Mouse (Mus musculus) T-helper 17 cell (primary cell): ENCODE measurements around the gene Ano10.

Source experiments
- in situ Hi-C, 2 experiments: fragments of 300-600 bp; cut with MboI, MseI; formaldehyde crosslinking; loops; 1 replicate in 1 of 2; 2 replicates in 1 of 2; pipeline ENCODE4 v1.15.1; 2025; ENCODE audit warnings: high pct_unique_total_duplicates in 2 of 2

Ano10 gene

DNA sequence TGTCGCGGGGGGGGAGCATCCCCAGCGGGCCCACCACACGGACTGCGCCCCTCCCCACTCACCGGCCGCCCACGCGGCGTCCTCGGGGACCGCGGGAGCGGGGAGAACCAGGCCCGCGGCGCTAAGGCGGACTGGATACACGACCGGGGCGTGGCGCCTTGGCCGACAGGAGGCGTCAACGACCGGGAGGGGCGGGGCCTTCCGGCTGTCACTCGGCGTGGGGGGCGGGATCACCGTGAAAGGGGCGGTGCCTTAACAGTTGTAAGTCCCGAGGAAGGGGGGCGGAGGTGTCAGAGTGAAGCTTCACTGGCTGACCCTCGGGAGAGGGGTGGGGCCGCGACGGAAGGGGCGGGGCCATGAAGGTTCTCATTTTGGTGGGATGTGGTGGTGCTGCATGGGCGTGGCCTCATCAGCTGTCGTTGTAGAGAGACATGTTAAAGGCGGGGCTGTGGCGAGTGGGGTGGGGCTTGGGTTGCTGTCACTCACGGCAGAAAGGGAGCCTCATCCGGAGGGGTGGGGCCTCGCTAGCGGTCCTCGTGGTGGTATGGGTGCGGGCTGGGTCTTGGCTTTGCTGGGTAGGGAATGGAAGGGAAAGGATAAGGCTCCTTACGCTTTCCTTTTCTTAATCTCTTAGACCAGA lies at the start of gene Ano10:
Ano10 (minus strand) TSS at position 182 of the 640 bp plus-strand sequence.
- in situ Hi-C loops: no loop called here

DNA sequence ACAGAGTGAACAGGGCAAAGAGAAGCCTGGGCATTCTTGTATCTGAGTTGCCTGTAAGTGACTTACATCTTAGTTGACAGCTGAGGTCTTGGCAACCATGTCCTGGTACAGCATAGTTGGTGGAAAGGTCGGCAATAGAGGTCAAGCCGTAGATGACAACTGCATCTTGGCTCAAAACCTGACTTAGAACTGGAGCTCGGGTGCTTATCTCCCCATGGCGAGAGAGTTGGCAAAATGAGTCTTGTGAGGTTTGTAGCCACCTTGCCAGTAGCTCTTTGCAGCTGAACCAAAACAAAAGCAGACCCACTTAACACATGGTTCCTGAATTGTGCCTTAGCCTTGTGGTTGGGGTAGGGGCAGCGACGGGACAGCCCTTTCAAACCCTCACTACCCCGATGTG lies 49.2 kb upstream of the Ano10 start:
- in situ Hi-C loops: no loop called here

DNA sequence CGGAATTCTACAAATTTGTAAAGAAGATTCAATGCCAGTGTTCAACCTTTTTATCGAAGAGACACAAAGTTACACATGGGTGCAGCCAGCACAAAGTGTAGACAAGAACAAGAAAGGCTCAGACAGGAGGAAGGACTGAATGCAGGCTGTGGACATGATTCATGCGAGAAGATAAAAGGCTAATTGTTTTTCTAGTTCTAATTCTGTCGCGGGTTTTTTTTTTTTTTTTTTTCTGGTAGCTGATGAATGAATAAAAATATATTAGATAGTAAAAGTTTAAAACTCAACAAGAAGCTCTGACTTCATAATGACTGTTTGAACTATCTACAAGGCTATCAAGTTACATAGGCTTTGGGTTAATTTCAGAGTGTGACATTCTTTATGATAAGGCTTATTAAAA lies 45.7 kb upstream of the Ano10 start:
- in situ Hi-C loops: no loop called here

DNA sequence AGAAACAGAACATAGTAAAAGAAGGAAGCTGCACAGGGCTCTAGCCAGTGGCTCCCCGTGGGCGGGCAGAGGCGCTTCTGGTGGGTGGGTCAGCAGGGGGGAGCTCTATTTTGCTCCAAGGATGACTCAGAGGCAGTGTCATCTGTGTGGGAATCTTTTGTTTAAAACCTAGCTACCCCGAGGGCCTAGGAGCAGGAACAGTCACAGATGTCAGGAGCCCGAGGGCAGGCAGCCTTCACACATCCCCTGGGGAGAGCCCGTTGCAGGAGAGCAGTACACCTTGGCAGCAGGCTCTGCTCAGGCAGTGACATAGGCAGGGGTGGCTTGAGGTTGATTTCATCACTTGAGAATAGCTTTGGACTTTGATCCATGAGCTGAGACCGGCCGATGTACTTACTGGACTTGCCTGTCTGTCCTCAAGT lies 43.3 kb upstream of the Ano10 start:
- in situ Hi-C loops: no loop called here

DNA sequence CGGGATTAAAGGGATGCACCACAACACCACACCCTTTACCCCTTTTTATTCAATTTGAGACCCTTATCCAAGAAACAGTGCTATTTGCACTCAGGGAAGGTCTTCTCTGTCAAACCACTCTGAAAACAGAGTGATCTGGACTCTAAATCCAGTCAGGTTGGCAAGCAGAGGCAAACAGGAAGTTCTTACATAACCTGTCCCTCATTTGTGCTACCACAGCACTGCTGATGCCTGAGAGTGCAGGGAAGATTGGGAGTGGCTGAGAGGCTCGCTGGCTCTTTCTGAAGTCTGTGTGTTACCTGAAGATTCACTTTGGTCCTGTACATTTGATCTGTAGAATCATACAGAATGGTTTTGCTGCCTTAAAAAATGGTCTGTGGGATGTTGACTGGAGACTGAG lies 42.5 kb upstream of the Ano10 start:
- in situ Hi-C loops: no loop called here

DNA sequence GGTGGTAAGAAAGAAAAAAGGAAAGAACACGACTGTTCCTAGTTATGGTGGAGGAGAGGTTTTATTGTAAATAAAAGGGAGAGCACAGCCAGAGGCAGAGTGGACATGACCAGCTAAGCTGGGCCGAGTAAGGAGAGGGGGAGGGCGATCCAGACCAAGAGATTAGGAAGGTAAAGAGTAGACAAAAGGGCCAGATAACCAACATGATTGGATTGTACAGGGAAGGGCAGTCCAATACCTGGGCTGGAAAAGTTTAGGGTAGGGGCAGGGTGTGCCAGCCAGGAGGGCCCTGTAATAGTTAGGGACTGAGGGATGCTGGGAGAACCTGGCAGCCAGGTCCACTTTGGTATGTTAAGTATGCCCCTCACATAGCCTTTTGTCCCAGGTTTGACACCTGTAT lies 34.0 kb upstream of the Ano10 start:
- in situ Hi-C loops: no loop called here

DNA sequence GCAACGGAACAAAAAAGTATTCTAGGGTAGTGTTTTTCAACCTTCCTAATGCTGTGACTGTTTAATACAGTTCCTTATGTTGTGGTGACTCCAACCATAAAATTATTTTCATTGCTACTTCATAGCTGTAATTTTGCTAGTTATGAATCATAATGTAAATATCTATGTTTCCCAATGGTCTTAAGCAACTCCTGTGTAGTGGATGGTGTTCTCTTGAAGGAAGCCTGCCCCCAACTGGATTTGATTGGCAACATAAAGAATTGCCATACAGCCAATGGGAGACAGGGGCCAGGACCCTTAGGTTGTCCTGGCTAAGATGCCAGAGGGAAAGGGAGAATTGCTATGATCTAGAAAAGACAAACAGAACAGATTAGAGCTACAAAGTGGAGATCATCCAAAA lies 31.8 kb upstream of the Ano10 start:
- in situ Hi-C loops: no loop called here

DNA sequence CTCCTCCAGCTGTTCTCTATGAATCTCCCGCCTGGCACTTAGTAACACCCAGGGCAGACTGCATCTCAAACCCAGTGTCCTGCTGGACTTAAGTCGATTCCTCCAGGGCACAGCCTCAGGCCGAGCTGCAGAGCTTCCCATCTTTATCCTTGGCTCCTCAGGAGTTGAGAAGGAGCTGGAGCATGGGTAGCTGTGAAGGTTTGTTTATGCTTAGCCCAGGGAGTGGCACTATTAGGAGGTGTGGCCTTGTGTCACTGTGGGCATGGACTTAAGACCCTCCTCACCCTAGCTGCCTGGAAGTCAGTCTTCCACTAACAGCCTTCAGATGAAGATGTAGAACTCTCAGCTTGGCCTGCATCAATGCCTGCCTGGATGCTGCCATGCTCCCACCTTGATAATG lies 28.1 kb upstream of the Ano10 start:
- in situ Hi-C loops: no loop called here

DNA sequence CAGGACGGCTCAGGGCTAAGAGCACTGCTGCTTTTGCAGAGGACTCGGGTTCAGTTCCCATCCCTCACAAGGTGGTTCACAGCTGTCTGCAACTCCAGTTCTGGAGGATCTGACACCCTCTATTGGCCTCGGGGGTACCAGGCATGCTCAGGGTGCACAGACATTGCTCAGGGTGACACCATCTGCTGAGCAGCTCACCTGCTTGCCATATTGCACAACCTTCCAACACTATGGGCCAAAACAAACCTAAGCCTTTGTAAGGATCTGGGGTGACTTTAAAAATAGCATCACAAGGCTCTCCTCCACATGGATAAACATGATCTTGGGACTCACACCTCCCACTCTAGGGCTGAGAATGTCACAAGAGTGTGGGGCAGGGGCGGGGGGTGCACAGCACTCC lies 26.4 kb upstream of the Ano10 start:
- in situ Hi-C loops: no loop called here

DNA sequence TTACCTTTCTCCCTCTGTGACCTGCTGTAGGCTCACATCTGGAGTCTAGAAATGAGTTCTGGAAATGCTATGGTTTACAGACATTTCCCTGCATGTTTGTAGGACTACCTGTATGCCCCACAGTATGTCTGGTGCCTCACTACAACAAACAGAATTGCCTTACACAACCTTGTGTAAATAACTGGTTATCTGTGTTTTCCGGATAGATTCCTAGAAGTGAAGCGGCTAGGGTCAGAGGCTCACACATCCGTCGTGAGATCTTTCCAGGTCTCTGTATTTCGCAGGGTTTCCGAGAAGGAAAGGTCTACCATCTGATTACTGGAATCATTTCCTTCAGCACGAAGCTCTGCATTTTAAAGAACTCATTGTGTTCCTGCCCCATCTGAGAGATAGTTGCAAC lies 22.3 kb upstream of the Ano10 start:
- in situ Hi-C loops: loop anchor here in 1 of 2 experiments (5.0 kb wide), 1 partner anchor 74 kb away; no protein-coding TSS in a partner anchor

DNA sequence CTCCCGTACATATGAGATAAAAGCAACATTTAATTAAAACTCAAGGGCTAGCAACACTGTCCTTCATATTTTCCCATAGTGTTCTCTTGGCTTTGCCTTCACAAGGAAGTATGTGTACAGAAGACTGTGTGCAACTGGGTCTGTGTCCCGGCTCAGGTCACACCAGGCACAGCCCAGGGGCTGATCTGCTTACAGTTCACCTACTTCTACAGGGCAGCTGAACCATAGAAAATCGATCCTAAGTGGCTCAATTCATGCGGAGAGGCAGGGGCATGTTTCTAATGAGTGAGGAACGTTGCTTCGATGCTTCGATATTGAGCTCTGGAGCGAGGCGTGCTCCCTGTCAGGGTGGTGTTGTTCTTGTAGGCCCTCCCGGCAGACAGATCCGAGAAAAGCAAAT lies 21.3 kb upstream of the Ano10 start:
- in situ Hi-C loops: loop anchor here in 1 of 2 experiments (5.0 kb wide), 1 partner anchor 73 kb away; no protein-coding TSS in a partner anchor

DNA sequence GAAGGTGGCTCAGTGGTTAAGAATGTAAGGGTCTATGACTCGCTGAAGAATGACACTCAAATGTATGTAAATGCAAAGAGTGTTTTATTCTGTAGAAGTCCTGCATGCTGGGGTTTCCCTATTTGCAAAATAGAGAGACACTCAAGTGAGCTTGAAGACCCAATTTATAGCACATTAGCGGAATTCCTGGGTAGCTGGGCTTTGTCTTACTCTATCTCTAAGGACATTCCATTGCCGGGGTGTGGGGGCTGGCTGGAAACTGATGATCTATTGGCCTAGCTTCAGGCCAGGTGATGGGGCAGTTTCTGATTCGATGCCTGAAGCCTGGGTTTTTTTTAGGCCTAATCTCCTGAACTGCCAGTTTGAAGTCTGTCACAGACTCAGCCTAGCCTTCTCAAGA lies 20.7 kb upstream of the Ano10 start:
- in situ Hi-C loops: loop anchor here (5.0 kb wide), 2 partner anchors 63 to 73 kb away; no protein-coding TSS in a partner anchor

DNA sequence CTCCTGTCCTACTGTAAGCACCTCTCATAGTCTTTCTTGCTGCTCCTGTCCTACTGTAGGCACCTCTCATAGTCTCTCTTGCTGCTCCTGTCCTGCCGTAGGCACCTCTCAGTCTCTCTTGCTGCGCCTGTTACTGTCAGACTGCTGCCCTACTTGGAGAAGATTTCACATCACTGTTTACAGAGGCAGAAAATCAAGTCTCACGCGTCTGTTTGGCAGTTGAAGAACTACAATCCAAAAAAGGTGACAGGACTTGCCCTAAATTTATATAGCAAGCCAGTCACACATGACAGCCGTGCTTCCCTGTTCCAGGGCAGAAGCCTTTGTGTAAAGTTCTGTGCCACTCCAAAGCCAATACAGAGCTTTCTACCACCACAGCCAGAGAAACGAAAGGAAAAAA lies 20.2 kb upstream of the Ano10 start:
- in situ Hi-C loops: loop anchor here in 1 of 2 experiments (5.0 kb wide), 1 partner anchor 62 kb away; no protein-coding TSS in a partner anchor

DNA sequence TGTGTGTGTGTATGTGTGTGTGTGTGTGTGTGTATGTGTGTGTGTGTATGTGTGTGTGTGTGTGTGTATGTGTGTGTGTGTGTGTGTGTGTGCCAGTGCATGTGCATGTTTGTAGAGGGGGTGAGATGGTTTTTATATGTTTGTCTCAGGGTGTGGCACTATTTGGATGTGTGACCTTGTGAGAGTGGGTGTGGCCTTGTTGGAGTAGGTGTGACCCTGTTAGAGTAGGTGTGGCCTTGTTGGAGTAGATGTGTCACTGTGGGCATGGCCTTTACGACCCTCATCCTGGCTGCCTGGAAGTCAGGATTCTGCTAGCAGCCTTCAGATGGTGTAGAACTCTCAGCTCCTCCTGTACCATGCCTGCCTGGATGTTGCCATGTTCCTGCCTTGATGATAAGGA lies 18.9 kb upstream of the Ano10 start:
- in situ Hi-C loops: loop anchor here in 1 of 2 experiments (5.0 kb wide), 1 partner anchor 61 kb away; no protein-coding TSS in a partner anchor

DNA sequence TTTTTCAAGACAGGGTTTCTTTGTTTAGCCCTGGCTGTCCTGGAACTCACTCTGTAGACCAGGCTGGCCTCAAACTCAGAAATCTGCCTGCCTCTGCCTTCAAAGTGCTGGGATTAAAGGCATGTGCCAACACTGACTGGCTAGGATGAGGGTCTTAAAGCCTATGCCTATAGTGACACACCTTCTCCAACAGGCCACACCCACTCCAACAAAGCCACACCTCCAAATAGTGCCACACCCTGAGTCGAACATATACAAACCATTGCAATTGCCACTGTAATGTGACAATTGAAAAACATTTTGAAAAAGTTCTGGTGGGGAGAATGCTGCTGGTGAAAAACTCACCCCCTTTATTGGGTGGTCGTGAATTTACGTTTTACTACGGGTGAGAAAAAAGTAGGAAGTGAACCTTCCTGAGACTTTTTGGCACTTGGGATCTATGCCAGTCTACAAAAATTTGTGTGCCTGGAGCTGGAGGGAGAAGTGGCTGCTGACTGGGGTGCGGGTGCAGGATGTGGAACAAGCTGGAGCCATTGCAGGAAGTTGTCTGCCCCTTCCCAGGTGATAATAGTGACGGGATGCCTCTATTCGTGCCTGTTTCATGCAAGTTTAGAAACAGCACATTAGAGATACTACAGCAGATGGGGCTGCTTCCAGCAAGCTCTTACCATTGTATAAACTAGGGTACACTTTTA lies 18.2 kb upstream of the Ano10 start:
- in situ Hi-C loops: loop anchor here in 1 of 2 experiments (5.0 kb wide), 1 partner anchor 60 kb away; no protein-coding TSS in a partner anchor

DNA sequence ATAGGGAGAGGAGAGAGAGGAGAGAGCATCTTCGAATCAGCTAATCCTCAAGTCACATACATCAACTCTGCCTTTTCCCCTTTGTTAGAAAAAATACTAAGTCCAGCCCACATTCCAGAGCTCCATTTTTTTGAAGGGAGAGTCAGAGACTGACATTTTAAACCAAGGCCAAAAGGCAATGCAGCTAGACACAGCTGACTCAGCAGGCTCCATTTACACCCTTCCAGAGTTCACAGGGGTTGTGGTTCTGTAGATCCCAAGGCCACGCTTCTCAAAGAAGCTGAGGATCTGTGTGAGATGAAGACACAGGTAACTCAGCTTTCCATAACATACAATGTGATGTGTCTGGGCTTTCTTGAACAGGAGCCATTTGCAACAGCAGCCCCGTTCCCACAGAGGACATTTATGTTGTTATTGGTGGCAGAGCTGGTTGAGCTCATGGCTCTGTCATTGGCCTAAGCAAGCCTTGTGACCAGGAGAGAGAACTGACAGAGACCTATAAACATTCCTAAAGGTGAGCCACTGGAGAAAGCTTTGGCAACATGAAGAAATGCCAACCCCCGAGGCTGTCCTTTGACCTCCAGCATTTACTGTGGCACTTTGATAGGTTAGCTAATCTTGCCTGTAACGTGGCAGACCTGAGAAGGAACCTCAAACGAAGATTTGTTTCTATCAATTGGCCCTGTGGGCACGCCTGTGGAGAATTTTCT lies 17.0 kb upstream of the Ano10 start:
- in situ Hi-C loops: loop anchor here in 1 of 2 experiments (5.0 kb wide), 1 partner anchor 59 kb away; no protein-coding TSS in a partner anchor

DNA sequence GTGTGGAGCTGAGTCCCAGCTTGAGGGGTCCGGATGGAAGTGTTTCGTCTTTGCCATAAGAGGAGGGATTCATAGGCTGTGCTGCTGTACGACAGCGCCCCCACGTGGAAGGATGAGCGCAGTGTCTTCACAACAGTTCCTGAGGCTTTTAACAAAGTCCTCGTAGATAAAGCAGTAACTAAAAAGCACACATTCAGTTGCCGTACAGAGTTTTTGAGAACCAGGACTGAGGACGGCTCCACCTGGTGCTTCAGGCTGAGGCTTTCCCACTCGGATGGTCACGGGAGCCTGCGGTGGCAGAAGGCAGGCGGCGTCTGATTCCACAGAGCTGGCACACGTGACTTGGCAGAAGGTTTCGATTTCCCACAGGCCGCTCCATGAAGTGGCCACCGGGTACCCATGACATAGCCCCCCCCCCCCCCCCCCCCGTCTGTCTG lies 16.4 kb upstream of the Ano10 start:
- in situ Hi-C loops: loop anchor here in 1 of 2 experiments (5.0 kb wide), 1 partner anchor 58 kb away; no protein-coding TSS in a partner anchor

DNA sequence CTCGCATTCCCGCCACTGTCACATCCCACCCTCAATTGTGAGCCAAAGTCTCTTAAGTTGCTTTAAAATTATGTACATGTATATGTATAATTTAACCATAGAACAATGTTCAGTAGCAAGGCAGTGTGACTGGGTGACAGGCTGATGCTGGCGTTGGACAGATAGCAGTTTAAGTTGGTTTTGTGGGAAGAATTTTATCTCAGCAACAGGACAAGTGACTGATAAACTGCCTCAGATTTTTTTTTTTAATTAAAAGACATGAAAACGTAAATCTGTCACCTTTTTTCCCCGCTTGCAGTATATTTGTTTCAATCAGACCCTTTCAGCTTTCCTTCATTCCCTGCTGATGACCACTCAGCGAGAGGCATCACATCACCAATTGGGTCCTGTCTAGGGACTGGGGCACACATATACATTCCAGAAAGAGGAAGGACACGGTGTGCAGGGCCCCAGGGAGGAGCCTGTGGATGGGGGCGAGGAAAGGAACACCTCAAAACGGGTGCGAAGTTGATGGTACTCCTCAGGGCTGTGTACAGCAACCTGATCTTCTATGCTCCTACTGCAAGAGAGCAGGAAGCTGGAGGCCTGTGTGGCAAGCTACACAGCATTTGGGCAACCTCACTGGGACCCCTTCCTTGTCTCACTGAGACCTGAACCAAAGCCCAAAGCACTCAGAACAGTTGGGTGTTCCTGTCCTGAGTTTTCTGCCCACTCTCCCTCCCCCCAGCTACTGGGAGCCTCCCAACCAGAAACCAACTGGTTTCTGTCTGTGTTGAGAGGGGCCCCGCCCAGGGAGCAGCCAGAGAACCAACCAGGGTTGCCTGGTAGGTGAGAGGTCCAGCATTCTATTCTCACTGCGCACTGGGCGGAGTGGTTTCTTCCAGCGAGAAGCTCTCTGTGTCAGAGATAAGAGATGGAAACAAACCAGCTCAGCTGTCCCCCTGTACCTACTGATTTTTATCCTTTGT lies 15.1 kb upstream of the Ano10 start:
- in situ Hi-C loops: loop anchor here in 1 of 2 experiments (5.0 kb wide), 1 partner anchor 102 kb away; no protein-coding TSS in a partner anchor

DNA sequence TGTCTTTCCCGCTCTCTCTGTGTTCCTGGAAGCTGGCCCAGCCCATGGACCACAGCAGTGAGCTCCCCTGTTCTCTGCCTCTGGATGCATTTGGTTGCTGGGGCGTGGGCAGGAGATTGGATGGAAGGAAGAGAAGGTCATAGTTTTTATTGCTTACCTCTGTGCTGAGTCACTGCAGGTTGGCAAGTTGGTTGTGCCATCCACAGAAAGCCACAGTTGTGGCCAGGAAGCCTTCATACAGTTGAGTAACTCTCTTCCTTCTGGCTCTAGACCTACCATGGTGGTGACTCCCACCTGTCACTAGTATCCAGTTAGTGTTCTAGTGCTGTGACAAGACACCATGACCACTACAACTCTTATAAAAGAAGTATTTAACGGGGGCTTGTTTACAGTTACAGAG lies 11.1 kb upstream of the Ano10 start:
- in situ Hi-C loops: loop anchor here in 1 of 2 experiments (5.0 kb wide), 1 partner anchor 98 kb away; no protein-coding TSS in a partner anchor

DNA sequence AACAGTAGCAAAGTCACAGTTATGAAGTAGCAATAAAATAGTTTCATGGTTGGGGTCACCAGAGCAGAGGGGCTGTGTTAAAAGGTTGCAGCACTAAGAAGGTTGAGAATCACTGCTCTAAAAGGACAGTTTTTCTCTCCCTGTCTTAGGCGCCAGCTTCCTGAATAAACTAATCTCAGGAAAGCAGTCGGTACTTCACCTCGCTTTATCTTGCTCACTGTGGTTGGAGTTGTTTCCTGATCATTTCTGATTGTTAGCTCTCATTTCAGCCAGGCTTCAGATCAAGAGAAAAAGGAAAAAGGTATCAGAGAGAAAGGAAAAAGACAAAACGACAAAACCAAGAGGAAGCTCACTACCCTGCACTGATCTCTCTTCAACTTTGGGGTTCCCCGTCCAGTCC lies 1.9 kb upstream of the Ano10 start:
- in situ Hi-C loops: no loop called here

DNA sequence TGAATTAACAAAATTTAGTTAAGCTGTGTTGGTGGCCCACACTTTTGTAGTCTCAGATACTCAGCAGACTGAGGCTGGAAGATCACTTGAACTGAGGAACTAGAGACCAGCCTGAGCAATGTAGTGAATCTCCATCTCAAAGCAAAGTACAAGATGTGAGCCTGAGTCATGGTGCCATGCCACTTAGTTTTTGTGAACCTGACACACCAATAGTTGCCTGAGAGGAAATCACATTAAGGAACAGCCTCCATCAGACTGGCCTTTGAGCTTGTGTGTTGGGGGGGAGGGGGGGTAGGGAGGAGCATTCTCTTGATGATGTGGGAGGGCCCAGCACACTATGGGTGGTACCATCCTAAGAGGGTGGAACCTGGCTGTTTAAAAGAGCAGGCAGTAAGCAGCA lies 1.2 kb upstream of the Ano10 start:
- in situ Hi-C loops: no loop called here
